Mouse (Mus musculus) Muller cell, postnatal 12 days (primary cell): Measurements from ENCODE around the gene Lat2.
"Not testable (repeated sequence)": the region's sequence is repeated elsewhere in the genome, so short reads cannot be mapped to it uniquely, and the experiment has no call there.

Experiments
- DNase-seq: peaks from one replicate; pipeline ENCODE4 v3.0.0-alpha.2; 2015; ENCODE audit errors: inconsistent ontology term

Lat2 gene

GRCm38 (mm10) chr5:134614802-134615201 lies at the start of gene Lat2:
TSS of gene Lat2 (minus strand) at chr5:134615025.
- DNase-seq: no peak

GRCm38 (mm10) chr5:134656708-134657107 lies 41.9 kb upstream of the Lat2 start:
- no peak for DNase-seq

- DNase-seq: no peak
These were observed 37.2 kb upstream of the Lat2 start for GRCm38 (mm10) chr5:134652015-134652414.

GRCm38 (mm10) chr5:134650926-134651325 lies 36.1 kb upstream of the Lat2 start:
- no peak for DNase-seq

- not testable (repeated sequence) for DNase-seq
These were observed 34.2 kb upstream of the Lat2 start for GRCm38 (mm10) chr5:134648976-134649375.

GRCm38 (mm10) chr5:134647394-134647793 lies 32.6 kb upstream of the Lat2 start:
- DNase-seq: no peak

GRCm38 (mm10) chr5:134646461-134646860 lies 31.6 kb upstream of the Lat2 start:
- no peak for DNase-seq

GRCm38 (mm10) chr5:134644643-134645118 lies 29.9 kb upstream of the Lat2 start:
- DNase-seq: no peak

- DNase-seq: no peak
These were observed 29.3 kb upstream of the Lat2 start for GRCm38 (mm10) chr5:134644121-134644520.

- no peak for DNase-seq
These were observed 25.5 kb upstream of the Lat2 start for GRCm38 (mm10) chr5:134640371-134640770.

GRCm38 (mm10) chr5:134639269-134639682 lies 24.5 kb upstream of the Lat2 start, which contains the start of gene Eif4h:
TSS of gene Eif4h (minus strand) at chr5:134639490.
- peak; percentile 98 for DNase-seq

GRCm38 (mm10) chr5:134638461-134639268 lies 23.8 kb upstream of the Lat2 start:
- DNase-seq: no peak

GRCm38 (mm10) chr5:134637820-134638367 lies 23.1 kb upstream of the Lat2 start:
- no peak for DNase-seq

- peak; percentile 25 for DNase-seq
These were observed 18.0 kb upstream of the Lat2 start for GRCm38 (mm10) chr5:134632841-134633240.

GRCm38 (mm10) chr5:134630835-134631234 lies 16.0 kb upstream of the Lat2 start:
- no peak for DNase-seq

GRCm38 (mm10) chr5:134629508-134629907 lies 14.7 kb upstream of the Lat2 start:
- DNase-seq: no peak

- DNase-seq: no peak
These were observed 7.2 kb upstream of the Lat2 start for GRCm38 (mm10) chr5:134622069-134622468.

GRCm38 (mm10) chr5:134621099-134621640 lies 6.3 kb upstream of the Lat2 start:
- no peak for DNase-seq

GRCm38 (mm10) chr5:134620457-134620856 lies 5.6 kb upstream of the Lat2 start:
- DNase-seq: no peak

GRCm38 (mm10) chr5:134617071-134617470 lies 2.2 kb upstream of the Lat2 start:
- DNase-seq: no peak

- no peak for DNase-seq
These were observed 955 bp upstream of the Lat2 start for GRCm38 (mm10) chr5:134615780-134616179.

GRCm38 (mm10) chr5:134615380-134615779 lies 555 bp upstream of the Lat2 start:
- DNase-seq: no peak

GRCm38 (mm10) chr5:134614296-134614695 lies 529 bp downstream of the Lat2 start:
- no peak for DNase-seq
